Mouse (Mus musculus) cerebellum, postnatal 25 days (tissue): ENCODE results near the gene Colgalt1.

Experiments
- DNase-seq, 2 experiments: peaks; one replicate each; pipeline ENCODE4 v3.0.0; 2021; ENCODE audit warnings: mixed read lengths in 2 of 2

Gene Colgalt1

GRCm38 (mm10) chr8:71670621-71671548, 60.1 kb downstream of the Colgalt1 start:
- peak; percentile 85 to 93 for DNase-seq

DNA sequence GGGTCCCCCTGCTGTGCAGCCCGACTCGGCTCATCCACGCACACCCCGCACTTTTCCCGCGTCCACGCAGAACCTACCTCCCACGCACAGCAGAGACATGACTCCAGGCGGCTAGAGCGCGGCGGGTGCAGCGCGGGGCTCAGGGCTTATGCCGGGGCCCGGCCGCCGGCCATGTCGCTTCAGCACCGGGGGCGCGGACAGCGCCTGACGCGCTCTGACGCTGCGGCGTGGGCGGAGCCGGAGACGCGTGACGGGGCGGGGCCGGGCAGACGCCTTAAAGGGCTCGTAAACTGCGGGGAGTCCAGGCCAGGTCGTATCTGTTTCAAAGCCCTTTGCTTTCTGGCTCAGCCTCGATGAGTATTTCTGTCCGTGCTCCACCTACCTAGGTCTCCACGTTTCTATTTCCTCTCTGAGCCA, 60.8 kb downstream of the Colgalt1 start, which contains the start of gene Unc13a:
Unc13a (minus strand) TSS at position 209 of the 417 bp plus-strand sequence.
- DNase-seq, result peak; percentile 97 to 98

DNA sequence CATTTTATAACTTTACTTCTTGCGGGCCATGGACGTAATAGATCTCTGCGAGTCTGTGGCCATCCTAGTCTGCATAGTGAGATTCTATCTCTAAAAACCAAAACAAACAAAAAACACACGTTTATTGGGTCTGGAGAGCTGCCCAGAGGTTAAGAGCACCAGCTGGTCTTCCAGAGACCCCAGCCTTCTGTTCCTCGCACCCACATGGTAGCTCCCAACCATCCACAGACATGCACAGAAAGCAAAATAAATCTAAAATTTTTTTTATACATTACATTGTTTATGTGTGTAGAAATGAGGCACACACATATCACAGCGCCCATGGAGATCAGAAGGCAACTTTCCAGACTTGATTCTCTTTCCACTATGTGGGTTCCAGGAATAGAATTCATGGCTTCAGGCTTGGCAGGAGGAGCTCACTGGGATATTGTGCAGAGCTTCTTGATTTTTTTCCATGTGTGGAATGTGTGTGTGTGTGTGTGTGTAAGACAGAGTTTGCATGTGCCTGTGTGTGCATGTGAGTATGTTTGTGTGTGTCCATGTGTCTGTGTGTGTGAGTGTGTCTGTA, 61.5 kb downstream of the Colgalt1 start:
- DNase-seq, result peak in 1 of 2 experiments; percentile 27

GRCm38 (mm10) chr8:71674071-71674470, 63.3 kb downstream of the Colgalt1 start:
- no peak for DNase-seq
